Mouse (Mus musculus): Measurements from ENCODE around the gene Auts2.
A peak's percentile ranks its signal among the peaks of the same experiment; 100 is the strongest.
"Not testable (repeated sequence)": the region's sequence is repeated elsewhere in the genome, so short reads cannot be mapped to it uniquely, and the experiment has no call there.

The Auts2 gene

DNA sequence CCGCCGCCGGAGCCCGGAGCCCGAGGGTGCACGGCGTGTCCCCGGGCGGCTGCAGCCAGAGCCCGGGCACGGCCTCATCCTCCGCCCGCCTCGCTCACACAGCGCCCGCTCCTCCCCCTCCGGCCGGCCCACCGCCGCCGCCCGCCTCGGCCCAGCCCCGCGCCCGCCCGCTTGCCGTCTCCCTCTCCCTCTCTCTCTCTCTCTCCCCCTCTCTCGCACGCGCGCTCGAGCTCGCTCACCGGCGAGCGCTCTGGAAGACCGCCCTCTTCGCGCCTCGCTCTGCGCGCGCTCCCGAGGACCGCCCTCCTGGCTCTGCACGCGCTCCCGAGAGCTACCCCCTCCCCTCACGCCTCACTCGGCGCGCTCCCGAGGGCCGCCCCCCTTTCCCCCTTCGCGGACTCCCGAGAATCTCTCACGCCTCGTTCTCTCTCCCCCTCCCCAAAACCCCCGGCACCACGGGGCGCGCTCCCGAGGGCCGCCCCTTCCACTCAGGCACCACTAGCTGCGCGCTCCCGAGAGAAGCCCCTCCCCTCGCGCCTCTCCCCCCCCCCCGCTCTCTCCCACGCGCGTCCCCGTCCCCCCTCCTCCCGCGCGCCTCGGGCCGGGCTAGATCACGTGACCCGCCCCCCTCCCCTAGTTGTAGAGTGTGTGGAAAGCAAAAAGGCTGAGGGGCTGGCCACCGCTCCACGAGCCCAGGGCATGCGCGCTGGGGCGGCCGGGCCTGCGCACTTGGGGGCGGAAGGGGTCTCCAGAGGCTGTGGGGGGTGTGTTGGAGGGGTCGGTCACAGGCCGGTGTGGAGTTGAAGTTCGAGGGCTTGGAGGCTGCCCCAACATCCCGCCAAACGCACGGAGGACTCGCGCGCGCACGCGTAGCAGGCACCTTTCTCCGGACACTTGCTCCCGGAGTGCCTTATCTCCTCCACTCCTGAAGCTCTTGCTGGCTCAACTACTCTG, at the start of gene Auts2:
TSS of gene Auts2 (minus strand) at position 227 of the 954 bp plus-strand sequence.
- DNase-seq (ENCODE audit: low spot score) = no peak

DNA sequence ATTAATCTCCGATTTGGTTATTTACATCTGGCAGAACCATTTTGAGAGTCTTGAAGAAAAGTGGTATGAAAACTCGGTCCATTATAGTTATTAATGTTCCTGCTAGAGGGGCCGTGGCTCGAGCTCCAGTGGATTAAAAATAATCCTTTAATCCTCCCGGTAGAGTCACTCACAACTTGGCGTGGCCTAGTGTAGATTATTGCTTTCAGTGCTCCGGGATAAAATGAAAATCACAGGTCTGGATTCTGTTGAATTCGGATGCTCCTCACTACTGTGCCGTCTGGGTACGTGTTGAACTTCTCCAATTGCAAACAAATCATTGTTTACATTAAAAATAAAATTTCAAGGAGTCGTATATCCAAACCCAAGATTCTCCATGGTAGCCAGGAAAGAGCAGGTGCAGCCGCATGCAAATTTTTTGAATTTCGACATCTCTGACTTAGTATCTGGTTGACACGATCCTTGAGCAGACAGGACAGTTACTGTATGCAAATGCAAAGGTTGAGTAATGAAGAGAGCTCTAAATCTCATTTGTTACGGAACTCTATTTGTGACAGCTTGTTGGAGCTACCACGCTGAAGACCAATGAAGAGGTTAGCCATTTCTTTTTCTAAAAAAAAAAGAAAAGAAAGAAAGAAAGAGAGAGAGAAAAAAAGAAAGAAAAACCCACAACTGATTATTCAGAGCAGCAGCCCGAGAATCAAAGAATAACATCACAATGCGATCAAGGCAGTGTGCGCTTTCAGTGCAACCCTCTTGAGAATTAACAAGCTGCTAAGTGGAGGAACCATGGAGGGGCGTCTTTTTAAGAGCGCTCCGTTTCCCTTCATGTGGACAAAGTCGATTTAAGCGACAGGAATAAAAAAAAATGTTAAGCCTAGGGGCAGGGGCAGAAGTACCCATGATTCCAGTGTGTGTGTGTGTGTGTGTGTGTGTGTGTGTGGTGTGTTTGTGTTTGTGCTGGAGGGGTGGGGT, 48.9 kb upstream of the Auts2 start:
- no peak for DNase-seq (ENCODE audit: low spot score)

DNA sequence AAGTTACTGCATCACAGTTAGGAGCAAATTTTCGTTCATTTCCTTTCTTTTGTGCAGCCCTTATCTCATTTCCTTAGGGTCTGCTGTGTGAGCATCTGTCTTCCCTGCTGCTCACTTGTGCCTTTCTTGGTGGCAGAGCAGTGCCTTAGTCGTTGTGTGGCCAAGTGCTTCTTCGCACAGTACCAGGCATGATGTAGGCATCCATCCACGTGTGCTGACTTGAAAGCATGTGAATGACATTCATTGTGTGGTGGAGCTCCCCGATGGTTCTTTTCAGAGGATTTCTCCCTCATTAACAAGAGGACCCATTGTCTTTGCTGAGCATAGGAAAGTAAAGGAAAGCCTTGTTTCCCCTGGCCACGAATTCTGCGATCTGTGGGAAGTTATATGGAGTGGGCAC, 36.6 kb upstream of the Auts2 start:
- no peak for DNase-seq (ENCODE audit: low spot score)

DNA sequence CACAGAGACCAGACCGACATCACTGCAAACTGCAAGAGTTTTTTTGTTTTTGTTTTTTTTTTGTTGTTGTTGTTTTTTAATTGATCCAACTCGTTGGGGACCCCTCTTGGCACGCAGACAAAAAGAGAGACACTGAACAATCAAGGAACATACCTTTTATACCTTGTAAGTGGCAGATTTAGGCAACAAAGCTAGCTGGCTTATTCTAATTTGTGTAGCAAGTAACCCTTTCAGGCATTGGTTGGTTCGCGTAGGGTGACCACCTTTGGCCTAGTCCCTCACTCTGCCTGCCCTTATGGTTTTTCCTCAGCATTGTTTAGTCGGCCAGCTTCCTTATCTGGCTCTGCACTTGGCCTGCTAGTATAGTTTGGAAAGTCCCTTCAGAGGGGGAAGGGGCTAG, 17.6 kb upstream of the Auts2 start:
- not testable (repeated sequence) for DNase-seq (ENCODE audit: low spot score)

DNA sequence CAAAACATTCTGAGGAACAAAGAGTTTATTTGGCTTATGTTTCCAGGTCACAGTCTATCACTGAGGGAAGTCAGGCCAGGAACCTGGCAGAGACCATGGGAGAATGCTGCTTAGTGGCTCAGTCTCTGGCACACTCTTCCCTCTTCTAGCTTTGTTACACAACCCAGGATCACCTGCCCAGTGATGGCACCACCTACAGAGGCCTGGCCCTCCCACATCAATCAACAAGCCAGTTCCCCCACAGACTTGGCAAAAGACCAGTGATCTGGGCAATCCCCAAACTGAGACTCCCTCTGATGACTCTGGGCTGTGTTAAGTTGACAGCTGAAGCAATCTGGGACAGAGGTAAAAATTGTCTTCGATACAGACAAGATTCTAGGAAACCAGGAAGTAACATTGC, 2.6 kb upstream of the Auts2 start:
- no peak for DNase-seq (ENCODE audit: low spot score)

DNA sequence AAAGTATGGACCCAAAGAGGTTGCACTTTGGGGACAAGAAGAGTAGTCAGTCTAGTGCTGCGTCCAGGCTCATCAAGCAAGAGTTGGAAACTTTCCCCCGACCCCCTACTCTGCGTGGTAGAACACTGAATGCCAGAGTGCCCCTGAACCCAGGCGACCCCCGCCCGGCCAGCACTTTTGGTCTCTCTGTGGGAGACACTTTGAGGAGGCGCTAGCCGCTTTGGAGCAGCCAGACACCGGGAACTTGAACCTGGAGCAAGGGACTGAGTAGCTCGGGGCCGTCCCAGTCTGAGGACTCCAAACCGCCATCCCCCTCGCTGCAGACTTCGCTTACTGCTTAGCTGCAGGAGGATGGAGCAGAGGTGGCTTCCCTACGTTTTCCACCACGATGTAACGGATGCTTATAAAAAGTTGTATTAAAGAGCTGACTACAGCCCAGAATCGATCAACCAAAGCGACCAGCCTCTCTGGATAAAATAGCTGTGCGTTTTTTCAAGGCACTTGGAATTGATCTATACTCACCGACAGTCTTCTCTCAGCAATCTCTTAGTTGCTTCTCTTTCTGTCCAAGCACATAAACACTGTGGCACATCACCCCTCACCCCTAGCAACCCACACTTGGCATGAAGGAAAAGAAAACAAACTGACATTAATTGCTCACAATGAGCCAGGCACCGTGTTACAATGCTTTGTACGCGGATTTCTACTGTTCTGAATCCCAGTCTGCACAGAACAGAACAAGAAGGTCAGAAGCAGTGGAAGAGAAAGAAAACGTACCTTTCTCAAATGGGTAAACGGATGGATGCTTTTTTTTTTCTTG, 1.2 kb upstream of the Auts2 start:
- no peak for DNase-seq (ENCODE audit: low spot score)

DNA sequence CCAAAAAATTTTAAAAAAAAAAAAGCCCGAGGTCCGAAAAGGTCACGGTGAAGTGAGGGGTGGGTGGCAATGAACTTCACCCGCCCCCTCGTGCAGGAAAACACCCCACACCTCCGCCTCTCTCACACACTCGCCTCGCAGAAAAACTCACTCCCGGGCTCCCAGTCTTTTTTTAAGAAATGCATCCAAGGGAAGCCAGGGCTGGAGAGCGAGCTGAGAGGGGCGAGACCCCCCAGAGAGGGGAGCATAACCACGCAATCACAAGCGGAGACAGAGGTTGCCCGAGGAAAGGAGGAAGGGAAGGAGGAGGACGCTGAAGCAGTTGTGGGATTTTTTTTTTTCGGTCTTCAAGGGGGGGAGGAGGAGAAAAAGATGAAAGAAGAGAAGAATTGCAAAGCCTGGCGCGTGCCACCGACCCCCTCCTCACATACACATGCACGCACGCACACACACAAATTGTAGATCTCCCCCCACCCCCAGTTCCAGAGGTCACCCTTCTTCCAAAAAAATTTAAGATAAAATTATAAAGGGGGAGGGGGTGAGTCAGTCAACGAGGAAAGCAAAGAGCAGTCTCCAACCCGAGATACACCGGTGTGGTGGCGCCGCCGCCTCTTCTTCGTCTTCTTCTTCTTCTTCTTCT, 643 bp downstream of the Auts2 start:
- no peak for DNase-seq (ENCODE audit: low spot score)

DNA sequence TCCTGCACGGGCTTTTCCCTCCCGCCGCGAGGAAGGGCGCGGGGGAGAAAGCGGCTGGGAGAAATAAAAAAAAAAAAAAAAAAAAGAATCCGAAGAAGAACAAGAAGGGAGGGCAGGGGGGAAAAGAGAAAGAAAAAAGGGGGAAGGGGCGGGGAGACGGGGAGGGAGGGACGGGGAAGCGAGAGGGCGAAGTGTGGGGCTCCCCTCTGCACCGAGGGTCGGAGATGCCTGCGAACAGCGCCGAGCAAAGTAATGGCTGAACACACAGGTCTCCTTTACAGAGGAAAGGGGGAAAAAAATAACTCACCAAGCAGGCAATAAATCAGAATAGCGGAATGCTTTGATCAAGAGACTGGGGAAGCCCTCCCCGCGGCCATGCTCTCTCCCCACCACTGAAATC, 1.2 kb downstream of the Auts2 start:
- DNase-seq (ENCODE audit: low spot score) = no peak

DNA sequence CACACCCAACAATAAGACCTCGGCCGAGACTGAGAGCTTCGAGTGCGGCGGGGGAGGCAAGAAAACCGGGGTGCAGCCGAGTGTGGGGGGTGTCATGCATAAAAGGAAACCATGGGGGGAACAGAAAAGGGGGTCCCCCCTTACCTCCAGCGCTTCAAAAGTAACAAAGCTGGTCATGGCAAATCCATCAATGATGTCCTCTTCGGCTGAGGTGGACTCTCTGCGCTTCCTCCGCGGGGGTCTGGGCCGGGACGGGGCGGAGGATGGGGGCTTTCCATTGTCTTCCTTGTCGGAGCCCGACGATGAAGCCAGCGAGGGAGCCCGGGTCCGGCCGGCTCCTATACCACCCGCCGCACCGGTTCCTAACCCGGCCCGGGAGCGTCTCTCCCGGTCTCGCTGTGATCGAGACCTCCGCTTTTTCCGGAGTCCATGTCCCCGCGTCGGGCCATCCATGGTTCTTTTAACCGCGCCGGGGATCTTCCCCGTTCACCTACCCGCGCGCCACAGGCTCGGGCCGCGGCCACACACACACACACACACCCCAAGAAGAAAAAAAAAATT, 1.7 kb downstream of the Auts2 start:
- no peak for DNase-seq (ENCODE audit: low spot score)

DNA sequence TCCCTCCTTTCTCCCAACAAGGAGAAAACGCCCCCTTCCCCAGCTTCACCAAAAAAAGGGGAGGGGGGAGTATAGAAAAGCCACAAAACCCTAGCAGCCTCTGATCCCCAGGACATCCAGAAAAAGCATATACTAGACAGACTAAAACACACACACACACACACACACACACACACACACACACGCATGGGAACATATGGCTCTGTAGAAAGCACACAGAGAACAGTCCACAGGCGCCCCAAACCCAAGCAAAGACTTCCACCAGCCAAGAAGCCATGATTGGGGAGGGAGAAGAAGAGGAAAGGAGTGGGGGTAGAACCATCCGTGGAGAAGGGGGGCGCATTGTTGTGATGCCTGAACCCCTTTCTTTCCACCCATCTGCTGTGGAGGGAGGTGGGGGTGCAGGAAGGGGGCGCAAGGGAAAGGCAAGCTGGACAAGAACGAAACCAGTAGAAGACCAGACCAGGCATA, 2.3 kb downstream of the Auts2 start:
- no peak for DNase-seq (ENCODE audit: low spot score)

DNA sequence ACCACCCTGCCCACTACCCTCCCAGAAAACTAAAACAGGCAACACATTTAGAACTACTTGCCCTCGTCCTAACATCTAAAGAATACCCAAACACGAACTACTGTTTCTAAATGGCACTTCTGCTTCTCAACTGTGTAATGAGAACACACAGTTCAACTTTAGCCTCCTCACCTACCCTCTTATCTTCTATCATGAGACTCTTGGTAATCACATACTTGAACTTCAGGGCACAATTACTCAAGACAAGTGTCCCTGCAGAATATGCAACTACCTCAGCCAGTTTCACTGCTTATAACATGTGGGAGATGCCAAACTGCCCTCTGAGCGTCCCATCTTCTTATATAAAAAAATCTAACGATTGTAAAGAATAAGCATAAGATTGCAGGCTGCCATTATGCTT, 5.7 kb downstream of the Auts2 start:
- DNase-seq (ENCODE audit: low spot score) = no peak

DNA sequence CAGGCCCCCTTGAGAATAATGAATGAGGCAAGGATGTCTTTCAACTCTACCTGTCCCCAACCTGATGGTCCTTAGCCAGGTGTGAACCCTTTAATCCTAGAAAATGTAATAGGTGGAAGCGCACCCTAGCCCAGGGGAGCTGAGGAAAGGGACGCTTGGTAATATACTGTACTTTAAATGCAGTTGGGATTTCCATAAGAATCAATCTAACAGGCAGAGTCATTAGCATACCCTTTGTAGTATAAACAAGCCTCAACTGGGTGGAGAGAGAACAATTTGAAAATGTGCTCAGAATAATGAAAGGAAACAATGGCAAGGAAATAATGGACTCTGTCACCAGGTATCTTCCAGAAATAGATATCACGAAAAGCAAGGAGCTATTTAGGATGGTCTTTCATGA, 16.7 kb downstream of the Auts2 start:
- no peak for DNase-seq (ENCODE audit: low spot score)

DNA sequence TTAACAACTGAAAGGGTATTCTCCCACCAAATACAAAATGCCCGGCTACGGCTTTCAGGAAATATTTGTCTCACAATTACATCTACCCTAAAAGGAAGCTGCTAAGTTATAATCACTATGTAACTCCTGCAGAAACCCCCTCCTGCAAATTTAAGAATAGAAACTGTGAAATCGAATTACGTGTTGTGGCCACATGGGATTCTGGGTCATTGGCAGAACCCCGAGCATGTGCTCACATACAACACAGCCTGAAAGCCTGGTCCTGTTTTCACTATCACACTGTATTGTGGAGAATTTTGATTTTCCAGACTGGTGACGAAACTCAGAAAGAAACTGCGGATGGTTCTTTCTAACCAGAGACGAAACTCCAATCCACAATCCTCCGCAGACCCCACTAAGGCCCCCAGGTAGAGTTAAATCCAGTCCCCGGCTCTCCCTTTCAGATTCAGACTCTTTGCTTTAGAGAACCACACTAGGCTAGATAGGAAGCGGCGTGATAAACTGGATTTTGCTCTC, 21.7 kb downstream of the Auts2 start:
- no peak for DNase-seq (ENCODE audit: low spot score)

DNA sequence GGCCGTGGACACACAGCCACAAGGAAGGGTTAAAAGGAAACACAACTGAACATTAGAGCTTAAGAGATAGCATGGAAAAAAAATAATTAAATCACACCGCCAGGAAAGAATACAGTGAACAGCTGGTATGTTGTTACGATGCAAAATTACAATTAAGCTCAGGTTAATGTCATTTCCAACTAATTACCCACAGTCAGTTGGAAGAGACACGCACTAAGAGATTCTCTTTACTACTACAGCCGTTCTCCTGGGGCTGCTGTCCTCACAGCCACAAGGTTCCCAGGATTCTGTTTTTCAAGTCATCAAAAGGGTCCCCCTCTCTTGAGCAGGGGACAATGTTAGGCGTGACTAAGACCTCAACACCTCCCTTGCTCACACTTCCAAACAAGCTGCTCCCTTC, 25.3 kb downstream of the Auts2 start:
- no peak for DNase-seq (ENCODE audit: low spot score)

DNA sequence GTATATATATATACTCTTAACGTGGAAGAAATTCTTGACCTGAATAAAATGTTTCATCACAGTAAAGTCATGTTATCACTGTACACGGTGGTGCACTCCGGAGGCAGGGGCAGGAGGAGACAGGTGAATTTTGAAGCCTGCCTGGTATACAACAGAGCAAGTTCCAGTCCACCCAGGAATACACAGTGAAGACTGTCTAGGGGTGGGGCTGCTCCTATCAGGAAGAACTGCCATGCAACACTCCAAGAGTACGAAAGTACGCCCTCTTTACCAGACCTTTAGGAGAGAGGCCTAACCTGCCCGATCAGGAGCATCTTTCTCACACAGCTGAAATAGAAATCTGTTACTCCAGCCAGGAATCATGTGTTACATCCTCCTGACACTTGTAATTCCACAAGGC, 28.6 kb downstream of the Auts2 start:
- no peak for DNase-seq (ENCODE audit: low spot score)

DNA sequence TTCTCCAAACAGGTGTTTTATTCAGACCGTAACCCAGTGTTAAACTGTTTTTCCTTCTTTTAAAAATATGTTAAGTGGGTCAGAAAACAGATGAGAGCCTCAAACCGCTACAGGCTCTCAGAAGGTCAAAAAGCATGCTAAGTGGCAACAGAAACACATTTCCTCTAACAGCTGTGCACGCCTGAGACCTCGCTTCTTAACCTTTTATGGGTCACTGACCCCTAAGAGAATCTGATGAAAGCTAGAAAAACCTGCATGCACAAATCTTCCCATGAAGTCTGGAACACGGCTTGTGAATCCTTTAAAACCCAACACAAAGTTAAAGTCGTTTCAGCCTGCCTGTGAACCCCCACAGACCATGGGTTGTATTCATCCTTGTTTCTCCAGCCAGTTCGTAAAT, 29.9 kb downstream of the Auts2 start:
- DNase-seq (ENCODE audit: low spot score) = no peak

DNA sequence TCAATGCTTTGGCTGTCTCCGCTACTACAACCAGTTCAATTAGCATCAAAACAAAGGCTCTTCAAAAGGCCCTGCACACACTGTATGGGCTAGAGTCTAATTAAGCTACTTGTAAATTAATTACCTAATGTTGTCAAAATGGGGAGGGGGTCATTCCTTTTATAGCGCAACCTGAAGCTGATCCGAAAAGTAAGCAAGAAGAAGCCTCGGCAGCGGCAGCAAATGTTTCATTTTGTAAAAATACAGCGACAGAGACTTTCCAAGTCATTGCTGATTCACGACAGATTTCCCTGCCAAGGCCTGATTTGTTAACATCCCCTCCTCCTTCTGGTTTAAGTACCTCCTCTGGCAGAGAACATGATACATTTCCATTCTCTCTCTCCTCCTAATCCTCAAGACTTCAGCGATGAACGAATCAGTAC, 33.7 kb downstream of the Auts2 start:
- peak; percentile 44 for DNase-seq (ENCODE audit: low spot score)

DNA sequence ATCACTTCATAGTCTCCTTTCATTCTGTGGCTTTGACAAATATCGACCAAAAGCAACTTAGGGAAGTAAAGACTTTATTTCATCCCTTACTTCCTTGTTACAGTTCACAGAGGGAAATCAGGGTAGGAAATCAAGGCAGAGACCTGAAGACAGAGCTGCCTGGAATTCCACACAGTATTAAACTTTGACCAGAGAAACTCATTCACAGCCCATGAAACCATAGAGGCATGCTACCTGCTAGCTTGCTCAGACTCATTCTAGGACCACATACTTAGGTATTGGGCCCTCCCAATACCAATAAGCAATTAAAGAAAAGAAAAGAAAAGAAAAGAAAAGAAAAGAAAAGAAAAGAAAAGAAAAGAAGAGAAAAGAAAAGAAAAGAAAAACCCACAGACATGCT, 38.3 kb downstream of the Auts2 start:
- no peak for DNase-seq (ENCODE audit: low spot score)

DNA sequence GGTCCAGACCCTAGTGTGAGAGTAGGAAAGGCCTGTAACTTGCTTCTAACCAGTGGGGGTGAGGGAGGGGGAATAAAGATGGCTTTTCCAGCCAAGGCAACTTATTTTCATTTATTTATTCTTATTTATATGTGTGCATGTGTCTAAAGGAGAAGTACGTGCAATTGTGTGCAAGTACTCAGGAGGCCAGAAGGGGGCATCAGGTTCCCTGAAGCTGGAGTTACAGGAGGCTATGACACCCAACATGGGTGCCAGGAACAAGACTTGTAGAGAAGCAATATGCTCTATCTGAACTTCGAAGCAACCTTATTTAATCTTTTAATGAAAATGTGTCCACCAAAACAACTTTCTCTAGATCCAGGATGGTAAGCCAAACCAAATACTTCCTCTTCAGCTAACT, 39.7 kb downstream of the Auts2 start:
- DNase-seq (ENCODE audit: low spot score) = no peak

DNA sequence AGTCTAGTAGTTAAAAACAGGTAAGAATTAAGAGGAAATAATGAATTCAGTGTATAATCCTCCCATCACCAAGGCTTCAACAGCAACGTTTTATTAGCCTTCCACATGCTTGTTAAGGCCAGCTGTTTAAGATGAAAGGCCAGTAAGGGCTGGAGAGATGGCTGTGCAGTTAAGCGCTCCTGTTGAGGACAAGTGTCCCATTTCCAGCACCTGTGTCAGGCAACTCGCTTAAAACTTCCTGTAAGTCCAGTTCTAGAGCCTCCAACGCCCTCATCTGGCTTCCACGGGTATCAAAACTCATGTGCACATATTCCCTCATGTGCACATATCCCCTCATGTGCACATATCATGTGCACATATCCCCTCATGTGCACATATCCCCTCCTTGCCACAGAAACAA, 41.1 kb downstream of the Auts2 start:
- DNase-seq (ENCODE audit: low spot score) = no peak

DNA sequence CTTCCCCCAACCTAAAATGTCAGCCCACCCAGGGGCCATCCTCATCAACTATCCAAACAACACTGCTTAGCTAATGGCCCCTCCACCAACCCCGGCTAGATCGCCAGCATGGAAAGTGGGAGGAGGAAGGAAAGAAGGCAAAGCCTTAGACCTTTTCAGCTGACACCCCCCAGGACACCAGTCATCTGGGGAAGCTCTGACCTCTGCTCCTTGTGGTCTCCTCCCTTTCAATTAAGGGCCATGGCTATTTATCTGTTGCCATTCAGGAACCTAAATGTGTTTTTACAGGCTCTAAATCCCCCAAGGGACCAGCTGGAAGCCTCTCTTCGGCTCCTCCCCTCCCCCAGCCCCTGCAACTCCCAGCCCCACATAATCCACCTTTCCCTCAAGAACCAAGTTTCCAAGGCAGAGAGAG, 42.3 kb downstream of the Auts2 start:
- DNase-seq (ENCODE audit: low spot score) = no peak

All from layer of hippocampus, adult 9-10 months (tissue).